Mouse (Mus musculus) embryonic stem cell, embryonic (primary cell): ENCODE measurements around the gene Mrpl50.

Experiments used
- CTCF ChIA-PET, 4 experiments: fragments of 300-600 bp in 2 of 4; fragments of 350-600 bp in 2 of 4; sonication (Branson Sonifier 250); formaldehyde crosslinking; loops; one replicate each; lab custom pipeline; 2022; ENCODE audit warnings: inconsistent platforms in 2 of 4; lab: Charles Lee
- POLR2A ChIA-PET, 4 experiments: fragments of 300-600 bp in 2 of 4; fragments of 350-600 bp in 2 of 4; sonication (Branson Sonifier 250); formaldehyde crosslinking; loops; one replicate each; lab custom pipeline; 2022; ENCODE audit warnings: antibody characterized with exemption in 4 of 4, inconsistent platforms in 1 of 4; lab: Charles Lee

Gene Mrpl50

DNA sequence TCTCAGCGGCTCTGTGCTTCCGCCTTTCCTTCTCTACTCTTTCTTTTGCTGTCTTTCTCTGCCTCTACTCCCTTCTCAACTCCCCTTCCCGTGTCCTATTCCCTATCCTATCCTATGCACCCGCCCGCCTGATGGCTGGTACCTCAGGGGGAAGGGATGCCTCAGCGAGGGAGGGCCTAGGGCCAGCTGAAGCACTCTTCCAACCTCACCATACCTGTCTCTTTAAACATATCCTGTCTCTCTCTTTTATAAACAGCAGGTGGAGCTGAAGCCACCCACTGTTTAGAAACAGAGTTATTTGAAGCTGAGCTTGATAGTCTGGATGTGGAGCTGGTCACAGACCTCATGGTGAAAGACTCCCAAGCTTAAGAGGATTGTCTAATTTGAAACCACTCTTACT, 53.5 kb downstream of the Mrpl50 start:
- ChIA-PET POLR2A (interaction anchor here in 3 of 4 experiments (0.6 to 3.1 kb wide), 4 partner anchors 13 to 54 kb away, joined by 3 to 12 read pairs (median 6); partner anchors contain the start of genes Mrpl50 (in 2 of the 3) and Zfp189 (in 2 of the 3)), CTCF (interaction anchor here in 2 of 4 experiments (0.6 to 1.4 kb wide), 6 partner anchors 10 to 429 kb away, joined by 3 to 7 read pairs (median 3); partner anchors contain the start of genes Mrpl50 (in 1 of the 2) and Zfp189 (in 1 of the 2))
